Mouse (Mus musculus) erythroblast, embryonic 14.5 days (primary cell): ENCODE results near the gene Cul7.

Experiments
- GATA1 ChIP-seq: IDR thresholded peaks from 2 replicates; pipeline ENCODE4 v1.6.1; 2012; ENCODE audit warnings: low read length, inconsistent platforms, mixed read lengths
- TAL1 ChIP-seq: IDR thresholded peaks from 3 replicates; pipeline ENCODE4 v1.6.1; 2012; ENCODE audit warnings: low read length, inconsistent platforms, mixed read lengths

- TF ChIP-seq GATA1 (no peak), TAL1 (no peak)
Measured at GRCm38 (mm10) chr17:46706375-46707089, 56.4 kb downstream of the Cul7 start.
